Mouse (Mus musculus) kidney, postnatal 10 days (tissue): ENCODE data around the gene Olfr1495.
"Not testable (repeated sequence)": the region's sequence is repeated elsewhere in the genome, so short reads cannot be mapped to it uniquely, and the experiment has no call there.

ENCODE experiments used
- DNase-seq: peaks from one replicate; pipeline ENCODE4 v3.0.0; 2021; ENCODE audit warnings: mixed read lengths

Olfr1495 gene

DNA sequence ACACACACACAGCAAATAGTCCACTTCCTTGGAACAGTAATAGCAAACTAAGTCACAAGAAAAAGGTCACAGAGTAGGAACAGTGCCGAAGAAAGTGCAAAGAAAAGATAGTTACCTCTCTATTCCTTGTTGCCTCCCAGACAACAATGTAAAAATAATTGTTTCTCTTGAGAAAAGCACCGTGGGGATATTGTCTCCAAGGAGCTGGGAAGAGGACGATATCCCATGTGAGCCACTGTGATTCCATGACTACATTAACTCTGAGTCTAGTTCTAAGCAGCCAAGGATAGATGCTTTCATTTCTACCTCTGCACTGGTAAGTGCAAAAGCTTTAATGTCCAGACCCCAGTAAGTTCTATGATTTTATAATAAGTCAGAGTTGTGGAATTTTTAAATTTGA lies at the start of gene Olfr1495:
Gene Olfr1495 (plus strand): TSS at position 301 of the 400 bp plus-strand sequence.
- no peak for DNase-seq

DNA sequence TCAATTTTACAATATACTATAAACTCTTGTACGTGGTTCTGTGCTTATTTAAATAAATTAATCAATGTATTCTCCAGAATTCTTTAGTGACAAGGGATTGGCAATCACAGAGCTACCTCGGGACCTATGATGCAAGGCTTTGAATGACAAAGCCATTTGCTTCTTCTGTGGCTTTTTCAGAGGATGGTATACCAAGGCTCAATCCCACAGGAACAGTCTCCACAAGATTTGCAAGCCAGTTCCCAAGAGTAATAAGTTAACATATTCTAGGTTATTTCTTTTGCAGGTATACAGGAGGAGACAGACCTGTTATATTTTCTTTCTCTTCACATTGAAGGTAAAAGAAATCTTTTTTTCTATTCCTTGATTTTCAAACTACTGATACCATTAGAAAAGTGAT lies 41.4 kb upstream of the Olfr1495 start, which contains the start of gene Olfr1493-ps1:
Gene Olfr1493-ps1 (plus strand): TSS at position 301 of the 400 bp plus-strand sequence.
- no peak for DNase-seq

DNA sequence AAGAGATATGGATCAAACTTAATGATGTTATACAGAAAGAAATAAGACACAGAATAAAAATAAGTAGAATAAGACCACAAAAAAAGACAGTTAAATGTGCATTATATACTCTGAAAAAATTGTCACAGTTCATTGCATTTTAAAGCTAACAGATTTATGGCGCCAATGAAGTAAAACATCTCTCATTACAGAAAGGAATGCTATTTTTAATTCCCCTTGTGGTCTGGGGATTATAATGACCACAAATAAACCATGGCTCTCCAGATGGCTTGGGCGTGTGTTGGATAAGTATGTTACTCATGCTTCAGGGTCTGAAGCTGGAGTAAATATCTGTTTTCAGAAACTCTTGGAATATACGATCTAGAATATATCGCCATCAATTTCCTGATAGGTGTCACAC lies 25.0 kb upstream of the Olfr1495 start, which contains the start of gene Olfr1494:
Gene Olfr1494 (plus strand): TSS at position 301 of the 400 bp plus-strand sequence.
- no peak for DNase-seq

DNA sequence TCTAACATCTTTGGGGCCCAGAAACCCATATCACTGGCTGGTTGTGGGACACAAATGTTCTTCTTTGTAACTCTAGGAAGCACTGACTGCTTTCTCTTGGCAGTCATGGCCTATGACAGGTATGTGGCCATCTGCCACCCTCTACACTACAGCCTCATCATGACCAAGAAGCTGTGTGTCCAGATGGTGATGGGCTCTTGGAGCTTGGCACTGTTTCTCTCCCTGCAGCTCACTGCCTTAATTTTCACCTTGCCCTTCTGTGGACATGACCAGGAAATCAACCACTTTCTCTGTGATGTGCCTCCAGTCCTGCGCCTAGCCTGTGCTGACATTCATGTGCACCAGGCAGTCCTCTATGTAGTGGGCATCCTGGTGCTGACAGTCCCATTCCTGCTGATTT lies 15.0 kb upstream of the Olfr1495 start:
- no peak for DNase-seq

DNA sequence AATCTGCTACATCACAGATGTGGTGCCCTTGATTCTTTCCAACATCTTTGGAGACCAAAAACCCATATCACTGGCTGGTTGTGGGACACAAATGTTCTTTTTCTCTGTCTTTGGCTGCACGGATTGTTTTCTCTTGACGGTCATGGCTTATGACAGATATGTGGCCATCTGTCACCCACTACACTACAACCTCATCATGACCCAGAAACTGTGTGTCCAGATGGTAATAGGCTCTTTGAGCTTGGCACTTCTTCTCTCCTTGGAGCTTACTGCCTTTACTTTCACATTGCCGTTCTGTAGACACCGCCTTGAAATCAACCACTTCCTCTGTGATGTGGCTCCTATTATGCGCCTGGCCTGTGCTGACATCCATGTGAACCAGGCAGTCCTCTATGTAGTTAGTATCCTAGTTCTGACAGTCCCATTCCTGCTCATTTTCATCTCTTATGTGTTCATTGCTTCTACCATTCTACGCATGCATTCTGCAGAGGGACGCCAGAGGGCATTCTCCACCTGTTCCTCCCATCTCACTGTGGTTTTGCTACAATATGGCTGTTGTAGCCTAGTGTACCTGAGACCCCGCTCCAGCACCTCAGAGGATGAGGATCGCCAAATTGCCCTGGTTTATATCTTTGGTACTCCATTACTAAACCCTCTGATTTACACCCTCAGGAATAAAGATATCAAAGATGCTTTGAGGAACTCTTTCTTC lies 4.3 kb downstream of the Olfr1495 start:
- no peak for DNase-seq

DNA sequence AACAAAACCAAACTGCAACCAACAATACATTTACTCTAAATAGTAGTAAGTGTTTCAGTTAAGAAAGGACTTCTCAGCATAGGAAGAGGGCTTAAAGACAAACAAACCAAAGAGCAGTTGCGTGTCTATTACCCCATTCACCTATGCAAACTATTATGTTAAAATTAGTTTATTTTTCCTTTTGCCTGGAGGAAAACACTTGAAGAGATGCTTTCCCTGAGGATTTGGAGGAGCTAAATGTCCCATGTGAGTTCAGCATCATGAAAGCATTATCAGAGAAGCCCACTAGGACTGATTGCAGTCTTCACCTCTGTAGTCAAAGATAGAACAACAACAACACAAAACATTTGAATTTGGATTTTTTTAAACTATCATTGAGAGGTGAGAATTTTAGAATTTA lies 13.2 kb downstream of the Olfr1495 start, which contains the start of gene Olfr1496:
Gene Olfr1496 (plus strand): TSS at position 301 of the 400 bp plus-strand sequence.
- no peak for DNase-seq

DNA sequence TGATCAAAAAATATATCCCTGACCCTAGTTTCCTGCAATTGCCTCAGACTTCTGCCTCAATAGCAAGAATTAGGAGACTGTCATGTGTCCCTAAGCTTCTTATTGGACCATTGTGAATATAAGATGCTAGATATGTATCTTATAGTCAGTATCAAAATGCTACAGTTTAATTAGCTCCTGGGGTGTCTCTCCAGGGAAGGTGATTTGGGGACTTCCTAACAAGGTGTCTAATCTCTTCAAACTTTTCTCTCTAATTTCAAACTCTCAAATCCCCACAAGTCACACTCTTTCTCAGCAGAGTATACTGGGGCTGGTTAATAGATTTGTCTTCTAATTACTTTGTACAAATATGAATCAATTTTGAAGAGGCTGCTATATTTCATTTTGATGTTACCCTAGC lies 33.7 kb downstream of the Olfr1495 start, which contains the start of gene Olfr1497:
Gene Olfr1497 (minus strand): TSS at position 101 of the 400 bp plus-strand sequence.
- DNase-seq, result no peak

DNA sequence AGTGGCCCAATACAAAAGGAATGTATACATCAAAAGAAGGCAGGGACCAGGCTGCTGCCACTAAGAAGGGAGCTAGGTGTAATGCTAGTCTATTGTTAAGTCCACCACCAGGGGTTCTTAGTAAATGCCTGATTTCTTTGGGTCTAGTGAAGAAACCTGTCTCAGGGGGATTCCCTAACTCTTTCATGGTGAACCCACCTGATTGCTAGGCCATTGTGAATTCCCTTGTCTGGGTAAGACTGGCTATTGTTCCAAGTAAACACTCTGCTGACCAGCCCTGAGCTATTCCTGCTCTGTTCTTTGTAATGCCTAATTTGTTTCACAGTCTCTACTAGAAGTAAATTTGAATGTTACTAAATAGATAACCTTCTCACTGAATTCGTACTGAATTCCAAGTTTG lies 41.1 kb downstream of the Olfr1495 start:
- DNase-seq, result not testable (repeated sequence)

DNA sequence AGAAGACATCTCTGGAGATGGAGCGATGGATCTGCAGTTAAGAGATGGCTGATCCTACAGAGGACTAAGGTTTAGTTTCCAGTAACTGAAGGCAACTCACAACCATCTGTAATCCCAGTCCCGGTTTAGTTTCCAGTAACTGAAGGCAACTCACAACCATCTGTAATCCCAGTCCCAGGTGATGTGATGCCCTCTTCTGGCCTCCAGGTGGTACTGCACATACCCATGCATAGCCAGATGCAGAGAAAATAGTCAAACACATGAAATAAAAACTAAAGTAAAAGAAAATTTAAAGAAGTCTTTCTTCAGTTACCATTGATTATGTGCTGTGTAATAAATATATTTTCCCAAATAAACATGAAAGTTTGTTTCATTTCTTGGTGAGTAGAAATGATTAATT lies 48.4 kb downstream of the Olfr1495 start:
- DNase-seq, result no peak

DNA sequence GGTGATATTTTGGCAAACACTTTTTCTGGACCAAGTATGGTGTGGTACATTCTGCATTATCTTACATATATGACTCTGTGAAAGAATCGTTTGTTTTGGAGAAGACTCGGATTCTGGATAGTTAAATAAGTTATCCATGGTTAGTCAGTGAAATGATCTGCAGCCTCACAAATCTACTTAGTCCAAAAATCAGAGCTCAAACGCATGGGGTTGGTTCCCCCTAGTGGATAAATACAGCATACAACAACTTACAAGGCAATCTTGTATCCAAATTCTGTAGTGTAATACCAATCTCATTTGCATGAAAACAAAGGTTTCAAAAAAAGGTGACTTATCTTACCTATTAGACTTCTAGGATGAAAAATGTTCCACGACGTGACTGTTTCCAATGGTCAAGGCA lies 54.4 kb downstream of the Olfr1495 start:
- DNase-seq, result no peak

DNA sequence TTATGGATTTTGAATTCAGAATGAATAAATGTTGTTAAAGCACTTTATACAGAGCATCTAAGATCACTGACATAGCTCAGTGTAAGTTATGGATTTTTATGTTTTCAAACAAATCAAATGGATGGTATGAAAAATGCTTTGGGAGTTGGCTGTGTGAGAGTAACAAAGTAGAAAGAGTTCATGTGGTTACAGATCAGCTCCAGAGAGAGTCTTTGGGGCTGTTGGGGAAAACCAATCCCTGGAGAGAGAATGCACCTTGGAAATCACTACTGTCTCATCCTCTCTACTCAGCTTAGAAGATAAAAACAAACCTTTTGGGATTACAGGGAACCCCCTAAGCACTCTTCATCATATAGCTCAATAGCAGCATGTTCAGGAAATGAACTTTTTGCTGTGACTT lies 54.9 kb downstream of the Olfr1495 start, which contains the start of gene Olfr1499:
Gene Olfr1499 (minus strand): TSS at position 101 of the 400 bp plus-strand sequence.
- no peak for DNase-seq
